Mouse (Mus musculus) layer of hippocampus, adult 9-11 months (tissue): ENCODE results near the gene Olfr1200.

Source experiments
- DNase-seq: peaks from one replicate; pipeline ENCODE4 v3.0.0; 2022

Gene Olfr1200

GRCm38 (mm10) chr2:88770388-88770787, at the start of gene Olfr1200:
TSS of gene Olfr1200 (minus strand) at chr2:88770488.
- no peak for DNase-seq

- DNase-seq: no peak
These were observed 43.9 kb upstream of the Olfr1200 start, which contains the start of gene Olfr1202 for GRCm38 (mm10) chr2:88814196-88814595. TSS of gene Olfr1202 (plus strand) at chr2:88814496.

- no peak for DNase-seq
These were observed 22.4 kb upstream of the Olfr1200 start, which contains the start of gene Olfr1201 for GRCm38 (mm10) chr2:88792736-88793135. TSS of gene Olfr1201 (plus strand) at chr2:88793036.

- no peak for DNase-seq
These were observed 9.9 kb downstream of the Olfr1200 start, which contains the start of gene Olfr1199 for GRCm38 (mm10) chr2:88760369-88760768. TSS of gene Olfr1199 (minus strand) at chr2:88760469.

- DNase-seq: no peak
These were observed 19.0 kb downstream of the Olfr1200 start, which contains the start of gene Olfr1198 for GRCm38 (mm10) chr2:88751270-88751669. TSS of gene Olfr1198 (minus strand) at chr2:88751370.

GRCm38 (mm10) chr2:88743379-88743778, 26.9 kb downstream of the Olfr1200 start:
- no peak for DNase-seq

GRCm38 (mm10) chr2:88732266-88732665, 38.0 kb downstream of the Olfr1200 start, which contains the start of gene Olfr1197:
TSS of gene Olfr1197 (minus strand) at chr2:88732366.
- no peak for DNase-seq
